ENCODE assay signal across 16 mouse cellular contexts in the genomic region with DNA sequence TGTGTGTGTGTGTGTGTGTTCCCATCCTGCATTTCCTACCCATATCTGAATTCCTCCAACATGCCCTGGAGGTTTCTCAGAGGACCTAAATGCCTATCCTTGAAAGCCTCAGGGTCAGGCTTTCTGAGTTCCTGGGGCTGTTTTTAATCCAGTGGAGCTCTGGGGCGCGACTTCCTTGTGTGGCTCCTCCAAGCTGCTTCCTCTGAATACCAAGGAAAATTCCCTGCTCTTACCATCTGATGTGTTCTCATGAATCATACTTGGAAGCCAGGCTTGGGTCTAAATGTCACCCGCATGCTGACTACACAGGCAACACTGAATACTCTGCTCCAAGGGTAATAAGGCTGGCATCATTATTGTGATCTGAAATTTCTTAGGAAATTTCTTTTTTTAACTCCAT.
DNase-seq lines count a peak whose midpoint lies in the region; TF ChIP-seq lines count a peak whose summit lies in the region.
"Had no signal": no experiment of that assay in that cellular context is flagged by ENCODE, and none has a peak within 500 bp of the region (broad histone marks: within the 10 kb centered on the region; RNA-seq: fewer than 3 reads in every experiment).

No protein-coding gene starts in this region.

- DNase-seq in gastrocnemius, adult 2 months = no peak
- DNase-seq in gastrocnemius, postnatal 10 days = no peak
- DNase-seq in layer of hippocampus, adult 2 months (ENCODE audit: low spot score in 2 of 2) = peak in 1 of 2 experiments; percentile 52
- DNase-seq in layer of hippocampus, adult 9-10 months (ENCODE audit: low spot score) = no peak
- DNase-seq in right cerebral cortex, postnatal 25 days = peak; percentile 21
- DNase-seq in right cerebral cortex, postnatal 10 days (ENCODE audit: low spot score in 2 of 2) = no peak
- DNase-seq in telencephalon, adult 2 months (ENCODE audit: low read depth, low spot score) = peak; percentile 63
- DNase-seq in midbrain, embryonic 10.5 days (ENCODE audit: low spot score) = no peak
- DNase-seq: adrenal gland, adult 8-10 months; cerebellum, adult 2 months; thymus, postnatal 36 days had no signal

- intact Hi-C loops in gastrocnemius, adult 2 months (cut with DNase I) = no loop called here

- no peaks in the 10 kb centered on the region for H3K27me3 ChIP-seq in midbrain, embryonic 10.5 days (ENCODE audit: low read depth, poor library complexity, severe bottlenecking)
- H3K27me3 ChIP-seq: embryonic facial prominence, embryonic 12.5 days; intestine, embryonic 15.5 days; limb, embryonic 15.5 days had no signal

- WGBS in midbrain, embryonic 10.5 days = 73% methylated on average over 3 of the region's 3 CpGs

- TF ChIP-seq CTCF in gastrocnemius, adult 2 months (IDR thresholded peaks at IDR 0.05) = no peak
- TF ChIP-seq CTCF in layer of hippocampus, adult 2 months (conservative IDR thresholded peaks at IDR 0.05) = no peak

- H3K4me1 ChIP-seq in midbrain, embryonic 10.5 days = no peaks in the 10 kb centered on the region
- H3K4me1 ChIP-seq: embryonic facial prominence, embryonic 12.5 days; intestine, embryonic 15.5 days had no signal

- H3K9me3 ChIP-seq in midbrain, embryonic 10.5 days (replicated peaks) = no peaks in the 10 kb centered on the region
- H3K9me3 ChIP-seq: embryonic facial prominence, embryonic 12.5 days; intestine, embryonic 15.5 days; limb, embryonic 15.5 days had no signal

- no peaks in the 10 kb centered on the region for H3K36me3 ChIP-seq in midbrain, embryonic 10.5 days
- H3K36me3 ChIP-seq: embryonic facial prominence, embryonic 12.5 days; intestine, embryonic 15.5 days; limb, embryonic 15.5 days had no signal

- H3K4me3 ChIP-seq in gastrocnemius, adult 2 months = no peak overlapping the region
- H3K4me3 ChIP-seq in layer of hippocampus, adult 2 months = no peak overlapping the region
- no peak overlapping the region for H3K4me3 ChIP-seq in midbrain, embryonic 10.5 days
- H3K4me3 ChIP-seq: embryonic facial prominence, embryonic 12.5 days; intestine, embryonic 15.5 days; limb, embryonic 15.5 days had no signal

- H3K27ac ChIP-seq in gastrocnemius, adult 2 months = peak overlapping the region; percentile 72
- peak overlapping the region; percentile 78; the same call in 1 of the 2 replicates for H3K27ac ChIP-seq in layer of hippocampus, adult 2 months
- no peak overlapping the region for H3K27ac ChIP-seq in midbrain, embryonic 10.5 days (replicated peaks)
- H3K27ac ChIP-seq: embryonic facial prominence, embryonic 12.5 days; hindbrain, embryonic 14.5 days; intestine, embryonic 15.5 days; kidney, postnatal 0 days; limb, embryonic 15.5 days had no signal

Comparison
In these comparisons a context has a peak if more than half of its experiments do, and no peak if none do; other contexts are left out.
1. DNase-seq: peak in right cerebral cortex, postnatal 25 days (single experiment) and telencephalon, adult 2 months (single experiment); none in gastrocnemius, adult 2 months (single experiment), gastrocnemius, postnatal 10 days (single experiment), layer of hippocampus, adult 9-10 months (single experiment), right cerebral cortex, postnatal 10 days (0 of 2) and midbrain, embryonic 10.5 days (single experiment).